Mouse (Mus musculus) MEL (cell line): Measurements from ENCODE around the gene Hnrnpa2b1. TPM values are rescaled to one million over a fixed set of nuclear protein-coding genes. Genes with fewer than 3 reads are reported as not detected.

Source experiments
- DNase-seq: peaks from one replicate; pipeline ENCODE4 v3.0.0; 2011; ENCODE audit warnings: low read depth, low spot score
- H3K27ac ChIP-seq: 2 replicates; pipeline ENCODE4 v1.5.1; 2012; ENCODE audit warnings: low read depth, mild to moderate bottlenecking, control low read depth, low read length, moderate library complexity; ENCODE audit not compliant: control insufficient read depth
- H3K27me3 ChIP-seq, 2 experiments: fragments of 150-350 bp in 1 of 2; sonication (generic) in 1 of 2; 2 replicates each; pipeline ENCODE4 v1.6.1; 2012; ENCODE audit warnings: low read length in 2 of 2, mild to moderate bottlenecking in 2 of 2, improper control_type of control experiment in 1 of 2, moderate library complexity in 1 of 2; ENCODE audit not compliant: insufficient read depth in 2 of 2, control insufficient read depth in 1 of 2
- H3K36me3 ChIP-seq, 2 experiments: 2 replicates each; pipeline ENCODE4 v1.6.1; 2012 to 2014; ENCODE audit warnings: low read length in 2 of 2, improper control_type of control experiment in 1 of 2, inconsistent platforms in 1 of 2, mild to moderate bottlenecking in 1 of 2; ENCODE audit not compliant: insufficient read depth in 2 of 2, control insufficient read depth in 1 of 2
- H3K4me1 ChIP-seq, 2 experiments: fragments of 150-350 bp in 1 of 2; sonication (generic) in 1 of 2; 2 replicates each; pipeline ENCODE4 v1.6.1; 2012; ENCODE audit warnings: low read length in 2 of 2, improper control_type of control experiment in 1 of 2, mild to moderate bottlenecking in 1 of 2; ENCODE audit not compliant: insufficient read depth in 2 of 2, control insufficient read depth in 1 of 2
- H3K4me3 ChIP-seq, 2 experiments: fragments of 150-350 bp in 1 of 2; sonication (generic) in 1 of 2; 2 replicates each; pipeline ENCODE4 v1.5.1; 2012; ENCODE audit warnings: low read depth in 2 of 2, low read length in 2 of 2, mild to moderate bottlenecking in 2 of 2, moderate library complexity in 2 of 2, control low read depth in 1 of 2, improper control_type of control experiment in 1 of 2; ENCODE audit not compliant: control insufficient read depth in 1 of 2, insufficient read depth in 1 of 2
- H3K79me2 ChIP-seq: 2 replicates; pipeline ENCODE4 v1.6.1; 2012; ENCODE audit warnings: mild to moderate bottlenecking, low read length, moderate library complexity; ENCODE audit not compliant: control insufficient read depth, poor library complexity, insufficient read depth
- H3K9ac ChIP-seq: 2 replicates; pipeline ENCODE4 v1.6.1; 2012; ENCODE audit warnings: low read depth, mild to moderate bottlenecking, control low read depth, low read length, moderate library complexity; ENCODE audit not compliant: control insufficient read depth, poor library complexity, severe bottlenecking
- H3K9me3 ChIP-seq: fragments of 150-350 bp; sonication (generic); replicated peaks from 2 replicates; pipeline ENCODE4 v1.6.1; 2012; ENCODE audit warnings: mild to moderate bottlenecking, low read length, improper control_type of control experiment, moderate library complexity; ENCODE audit not compliant: insufficient read depth
- CTCF ChIP-seq, 3 experiments: IDR thresholded peaks in 2 of 3; conservative IDR thresholded peaks in 1 of 3; 2 replicates each; pipeline ENCODE4 v1.5.1; 2011 to 2012; ENCODE audit warnings: low read length in 3 of 3, low read depth in 2 of 3, mild to moderate bottlenecking in 2 of 3, improper control_type of control experiment in 1 of 3, inconsistent platforms in 1 of 3, mixed read lengths in 1 of 3, moderate library complexity in 1 of 3; ENCODE audit not compliant: control insufficient read depth in 1 of 3, insufficient read depth in 1 of 3, poor library complexity in 1 of 3, severe bottlenecking in 1 of 3
- ELF1 ChIP-seq: IDR thresholded peaks from 2 replicates; pipeline ENCODE4 v1.6.1; 2014; ENCODE audit warnings: low read depth, mild to moderate bottlenecking, inconsistent platforms, low read length, improper control_type of control experiment, moderate library complexity
- GATA1 ChIP-seq: IDR thresholded peaks from 2 replicates; pipeline ENCODE4 v1.6.1; 2011; ENCODE audit warnings: low read depth, low read length, improper control_type of control experiment
- HCFC1 ChIP-seq: IDR thresholded peaks from 2 replicates; pipeline ENCODE4 v1.6.1; 2012; ENCODE audit warnings: low read depth, mild to moderate bottlenecking, inconsistent platforms, low read length, improper control_type of control experiment, moderate library complexity
- MAFK ChIP-seq: IDR thresholded peaks from 2 replicates; pipeline ENCODE4 v1.6.1; 2011; ENCODE audit warnings: low read depth, mild to moderate bottlenecking, low read length, improper control_type of control experiment, borderline replicate concordance
- MAZ ChIP-seq: IDR thresholded peaks from 2 replicates; pipeline ENCODE4 v1.6.1; 2012; ENCODE audit warnings: low read depth, mild to moderate bottlenecking, inconsistent platforms, low read length, improper control_type of control experiment
- NRF1 ChIP-seq: IDR thresholded peaks from 2 replicates; pipeline ENCODE4 v1.6.1; 2014; ENCODE audit warnings: low read depth, mild to moderate bottlenecking, inconsistent platforms, low read length, improper control_type of control experiment, moderate library complexity; ENCODE audit not compliant: poor library complexity, insufficient read depth, severe bottlenecking
- POLR2A ChIP-seq, 2 experiments: IDR thresholded peaks; 2 replicates each; pipeline ENCODE4 v1.6.1; 2011 to 2012; ENCODE audit warnings: low read length in 2 of 2, mild to moderate bottlenecking in 2 of 2, control low read depth in 1 of 2, improper control_type of control experiment in 1 of 2, low read depth in 1 of 2, moderate library complexity in 1 of 2; ENCODE audit not compliant: control insufficient read depth in 1 of 2, insufficient read depth in 1 of 2, poor library complexity in 1 of 2
- RCOR1 ChIP-seq: IDR thresholded peaks from 2 replicates; pipeline ENCODE4 v1.6.1; 2012; ENCODE audit warnings: low read depth, mild to moderate bottlenecking, inconsistent platforms, low read length, improper control_type of control experiment
- SIN3A ChIP-seq: IDR thresholded peaks from 2 replicates; pipeline ENCODE4 v1.6.1; 2012; ENCODE audit warnings: low read length, improper control_type of control experiment, inconsistent platforms
- SMC3 ChIP-seq: IDR thresholded peaks from 2 replicates; pipeline ENCODE4 v1.6.1; 2011; ENCODE audit warnings: low read depth, low read length, improper control_type of control experiment
- USF1 ChIP-seq: IDR thresholded peaks from 2 replicates; pipeline ENCODE4 v1.6.1; 2014; ENCODE audit warnings: low read depth, mild to moderate bottlenecking, inconsistent platforms, low read length, improper control_type of control experiment, moderate library complexity
- ZC3H11A ChIP-seq: IDR thresholded peaks from 2 replicates; pipeline ENCODE4 v1.6.1; 2012; ENCODE audit warnings: low read depth, mild to moderate bottlenecking, inconsistent platforms, low read length, improper control_type of control experiment
- ZKSCAN1 ChIP-seq: IDR thresholded peaks from 2 replicates; pipeline ENCODE4 v1.6.1; 2012; ENCODE audit warnings: low read depth, mild to moderate bottlenecking, inconsistent platforms, low read length, improper control_type of control experiment, moderate library complexity
- polyA plus RNA-seq, 2 experiments: library from polyadenylated mRNA; stranded (reverse) in 1 of 2; unstranded in 1 of 2; fragments of >175 nt in 1 of 2; fragments of >200 nt in 1 of 2; gene quantifications; 2 replicates each; pipeline versions ENCODE4 v1.2.1 to v1.2.4; 2012; ENCODE audit warnings: low replicate concordance in 2 of 2, low read depth in 1 of 2; ENCODE audit not compliant: insufficient read length in 2 of 2, insufficient read depth in 1 of 2, missing spikeins in 1 of 2
- total RNA-seq: library from RNA; depleted of rRNA; stranded (reverse); fragments of 300-350 nt; gene quantifications from 2 replicates; pipeline ENCODE4 v1.2.3, GENCODE M21; 2012

Gene Hnrnpa2b1
- total and polyA plus RNA-seq, 3 experiments: 635 to 1,710 (median 1,226) TPM

DNA sequence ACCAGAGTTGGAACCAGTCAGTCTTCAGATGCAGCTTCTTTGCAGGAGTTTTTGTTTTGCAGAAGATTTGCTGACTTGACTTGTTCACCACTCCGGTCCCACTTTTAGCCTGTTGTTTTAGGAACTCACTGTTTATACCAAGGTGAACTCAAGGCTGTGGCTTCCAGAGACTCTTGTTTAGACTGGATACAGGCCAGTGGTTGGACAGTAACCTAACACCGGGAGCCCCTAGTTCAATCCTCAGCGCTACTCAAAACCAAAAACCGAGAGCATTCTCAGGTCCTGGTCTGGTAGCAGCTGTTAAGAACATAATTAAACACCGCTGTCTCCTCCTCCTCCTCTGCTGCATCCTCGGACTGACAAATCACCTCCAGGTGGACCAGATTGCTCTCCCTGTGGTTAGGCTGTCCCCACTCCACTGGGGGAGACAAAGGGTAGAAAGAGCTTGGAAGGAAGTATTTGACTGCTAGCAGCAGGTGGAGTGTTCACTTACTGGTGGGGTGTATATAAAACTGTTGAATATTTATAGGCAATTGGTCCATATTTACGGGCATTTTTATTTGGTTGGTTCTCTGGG is 16.7 kb downstream of the Hnrnpa2b1 start:
- H3K9me3 ChIP-seq: no peaks in the 10 kb centered on the region
- H3K4me1 ChIP-seq: no peaks in the 10 kb centered on the region
- H3K27me3 ChIP-seq: no peaks in the 10 kb centered on the region
- H3K27ac ChIP-seq: no peak overlapping the region
- H3K9ac ChIP-seq: no peak overlapping the region
- TF ChIP-seq GATA1 (no peak), ZKSCAN1 (no peak), MAFK (no peak), ZC3H11A (no peak), ELF1 (no peak), NRF1 (no peak), USF1 (no peak), SIN3A (no peak), RCOR1 (no peak), MAZ (no peak), POLR2A (IDR thresholded peaks at IDR 0.05; ENCODE audit: control insufficient read depth in 1 of 2, insufficient read depth in 1 of 2, low read depth in 1 of 2, low read length in 2 of 2, poor library complexity in 1 of 2) (no peak)
- TF ChIP-seq, all 39 proteins: peak for 0
- Histone ChIP-seq H3K79me2 (no peaks in the 10 kb centered on the region), H3K36me3 (no peaks in the 10 kb centered on the region), H3K4me3 (no peak overlapping the region)
- DNase-seq: peak; percentile 27

DNA sequence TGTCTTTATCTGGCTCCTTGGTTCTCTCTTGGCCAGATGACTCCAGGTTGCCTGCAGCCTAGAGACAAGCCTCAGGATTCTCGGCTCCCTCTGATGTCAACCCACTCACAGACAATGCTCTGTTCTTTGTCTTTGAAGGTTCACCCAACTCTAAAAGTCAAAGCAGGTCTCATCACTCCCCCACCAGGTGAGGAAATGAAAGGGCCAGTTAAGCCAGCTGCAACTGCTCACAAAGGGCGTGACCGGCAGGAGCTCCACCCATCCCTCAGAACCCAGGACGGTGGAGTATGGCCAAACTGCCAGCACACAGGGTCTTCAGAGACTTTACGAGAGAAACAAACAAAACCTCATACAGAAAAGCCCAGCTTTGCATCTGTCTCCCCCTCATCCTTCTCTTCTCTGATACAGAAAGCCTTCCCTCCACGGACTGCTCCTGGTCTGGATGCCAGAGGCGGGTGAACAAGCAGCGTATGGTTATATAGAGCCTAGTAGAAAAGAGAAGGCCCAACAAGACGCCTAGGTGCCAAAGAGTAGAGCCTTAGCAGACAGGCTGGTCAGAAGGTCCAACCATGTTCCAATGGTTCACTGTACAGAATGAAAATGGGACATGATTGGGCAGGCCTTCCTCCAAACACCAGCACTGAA is 27.4 kb downstream of the Hnrnpa2b1 start:
- TF ChIP-seq SMC3 (peak; percentile 27; the same call in 1 of the 2 replicates), CTCF (IDR thresholded peaks at IDR 0.05 in 2 of 3, conservative IDR thresholded peaks at IDR 0.05 in 1 of 3; ENCODE audit: control insufficient read depth in 1 of 3, insufficient read depth in 1 of 3, low read depth in 2 of 3, low read length in 3 of 3, poor library complexity in 1 of 3, severe bottlenecking in 1 of 3) (peak in 1 of 3 experiments; percentile 15; a peak in 1 of 6 replicates), HCFC1 (no peak)
- TF ChIP-seq, all 39 proteins: peak for 2
- DNase-seq: no peak
- no peak overlapping the region for H3K9ac ChIP-seq

More for the DNA sequence above, 27.4 kb downstream of the Hnrnpa2b1 start:
- Histone ChIP-seq H3K36me3 (no peaks in the 10 kb centered on the region), H3K27me3 (no peaks in the 10 kb centered on the region; a peak in 1 of 4 replicates), H3K4me1 (0 out of 4 replicates have a peak, but pooled peaks cover 0 to 3% of the 10 kb centered on the region in 2 experiments), H3K4me3 (no peak overlapping the region), H3K27ac (no peak overlapping the region), H3K79me2 (no peaks in the 10 kb centered on the region), H3K9me3 (no peaks in the 10 kb centered on the region)
